Comparison of ENCODE assay signal across 8 mouse cellular contexts in genomic region chr11:23047663-23048582, GRCm38 (mm10). TPM values are rescaled to one million over a fixed set of nuclear protein-coding genes. Genes with fewer than 3 reads are reported as not detected.
DNase-seq lines count a peak whose midpoint lies in the region; ATAC-seq and TF ChIP-seq lines count a peak whose summit lies in the region.

No protein-coding gene starts in this region.

- no peaks in the 10 kb centered on the region for H3K36me3 ChIP-seq in forebrain, embryonic 15.5 days
- H3K36me3 ChIP-seq in limb, embryonic 14.5 days (ENCODE audit: control insufficient read depth, insufficient read depth, low read length): no peaks in the 10 kb centered on the region

- peak overlapping the region; percentile 8; the same call in 1 of the 2 replicates for H3K4me3 ChIP-seq in forebrain, embryonic 15.5 days
- H3K4me3 ChIP-seq in limb, embryonic 14.5 days (replicated peaks; ENCODE audit: low read length): 0 out of 2 replicates have a peak overlapping the region, but pooled peaks have one; percentile 2

- ATAC-seq in forebrain, embryonic 15.5 days (replicated peaks): no peak
- ATAC-seq in limb, embryonic 14.5 days (ENCODE audit: low FRiP score, low read depth): no peak
- no peak for ATAC-seq in inflammation-experienced regulatory T-cells, adult 6 months
- ATAC-seq in erythroid progenitor cell, adult 5-6 weeks (replicated peaks; ENCODE audit: low FRiP score, poor library complexity, severe bottlenecking): no peak

- no peak for TF ChIP-seq POLR2A in limb, embryonic 14.5 days (IDR thresholded peaks at IDR 0.05; ENCODE audit: borderline replicate concordance, extremely low read depth, insufficient read depth, insufficient read length)

- no peak overlapping the region; the same call in 1 of the 2 replicates for H3K27ac ChIP-seq in forebrain, embryonic 15.5 days (replicated peaks)
- H3K27ac ChIP-seq in limb, embryonic 14.5 days (replicated peaks; ENCODE audit: low read depth, low read length): no peak overlapping the region

- peak overlapping the region; percentile 22; the same call in 1 of the 2 replicates for H3K4me2 ChIP-seq in forebrain, embryonic 15.5 days (replicated peaks)
- peak overlapping the region; percentile 26; the same call in 1 of the 2 replicates for H3K4me2 ChIP-seq in limb, embryonic 14.5 days (replicated peaks; ENCODE audit: low read depth, low read length, severe bottlenecking)

- 48% methylated on average over 20 of the region's 20 CpGs for WGBS in forebrain, embryonic 15.5 days
- WGBS in limb, embryonic 14.5 days: 20% methylated on average over 20 of the region's 20 CpGs

- no peaks in the 10 kb centered on the region for H3K9me3 ChIP-seq in forebrain, embryonic 15.5 days
- no peaks in the 10 kb centered on the region for H3K9me3 ChIP-seq in limb, embryonic 14.5 days (ENCODE audit: control insufficient read depth, low read length)

- H3K9ac ChIP-seq in forebrain, embryonic 15.5 days (replicated peaks): no peak overlapping the region
- no peak overlapping the region for H3K9ac ChIP-seq in limb, embryonic 14.5 days (ENCODE audit: low read depth, low read length, severe bottlenecking)

- no peaks in the 10 kb centered on the region for H3K4me1 ChIP-seq in forebrain, embryonic 15.5 days
- H3K4me1 ChIP-seq in limb, embryonic 14.5 days (ENCODE audit: control insufficient read depth, insufficient read depth, low read length): no peaks in the 10 kb centered on the region

- peak; percentile 8 for DNase-seq in urinary bladder, postnatal 14 days (ENCODE audit: low spot score)
- no peak for DNase-seq in urinary bladder, postnatal 4 days (ENCODE audit: low spot score in 2 of 2)
- peak; percentile 25 for DNase-seq in limb, embryonic 14.5 days (ENCODE audit: low spot score)
- DNase-seq in yolk sac, embryonic 10.5 days (ENCODE audit: low spot score): peak; percentile 10
- DNase-seq in T-cell, adult 2 months (ENCODE audit: low spot score): no peak

- H3K27me3 ChIP-seq in forebrain, embryonic 15.5 days: no peaks in the 10 kb centered on the region
- H3K27me3 ChIP-seq in limb, embryonic 14.5 days (ENCODE audit: control insufficient read depth, insufficient read depth, low read length): no peaks in the 10 kb centered on the region

RNA-seq across cellular contexts. Expression of gene Fam161a, which starts 40.6 kb away (rescaled TPM):
- 2.7 and 3.8 TPM in 2 replicates for polyA plus RNA-seq in forebrain, embryonic 15.5 days (2015; fragmentation: Nextera tagmentation; extraction: Ambion mirVana)
- 3.2 and 4.4 TPM in 2 replicates for polyA plus RNA-seq in limb, embryonic 14.5 days (2012; rRNA removed)
- 2.3 and 5.8 TPM in 2 replicates for polyA plus RNA-seq in limb, embryonic 14.5 days (2014; fragmentation: Nextera tagmentation; extraction: Ambion mirVana)
- polyA plus RNA-seq in inflammation-experienced regulatory T-cells, adult 6 months (2017; shearing (Covaris generic)): 1 to 10 TPM; 2.0 to 6.1 (median 2.8) TPM
- 8.0 and 29.9 TPM in 2 replicates for total RNA-seq in erythroid progenitor cell, adult 5-6 weeks (2015; ENCODE audit: low replicate concordance)
- total RNA-seq in erythroid progenitor cell, adult 5-6 weeks (2017; ENCODE audit: low replicate concordance): 6.8 and 19.2 TPM in 2 replicates

RNA-seq across cellular contexts. Expression of gene Cct4, which starts 57.6 kb away (rescaled TPM):
- polyA plus RNA-seq in forebrain, embryonic 15.5 days (2015; fragmentation: Nextera tagmentation; extraction: Ambion mirVana): 322 and 335 TPM in 2 replicates
- 114 and 153 TPM in 2 replicates for polyA plus RNA-seq in limb, embryonic 14.5 days (2012; rRNA removed)
- 267 and 270 TPM in 2 replicates for polyA plus RNA-seq in limb, embryonic 14.5 days (2014; fragmentation: Nextera tagmentation; extraction: Ambion mirVana)
- polyA plus RNA-seq in inflammation-experienced regulatory T-cells, adult 6 months (2017; shearing (Covaris generic)): 100 to 1,000 TPM; 197 to 230 (median 201) TPM
- total RNA-seq in erythroid progenitor cell, adult 5-6 weeks (2015; ENCODE audit: low replicate concordance): 104 and 114 TPM in 2 replicates
- total RNA-seq in erythroid progenitor cell, adult 5-6 weeks (2017; ENCODE audit: low replicate concordance): 71.1 and 77.6 TPM in 2 replicates

Comparison
In these comparisons a context has a peak if more than half of its experiments do, and no peak if none do; other contexts are left out.
1. DNase-seq: peak in urinary bladder, postnatal 14 days (single experiment), limb, embryonic 14.5 days (single experiment) and yolk sac, embryonic 10.5 days (single experiment); none in urinary bladder, postnatal 4 days (0 of 2) and T-cell, adult 2 months (single experiment).